Mouse (Mus musculus) heart, adult 2 months (tissue): ENCODE measurements around the gene Arf1.

ENCODE experiments used
- EP300 ChIP-seq: fragments of 200-500 bp; IDR thresholded peaks from 2 replicates; pipeline ENCODE4 v1.6.1; 2011; ENCODE audit warnings: low read depth, low read length, control low read depth; ENCODE audit not compliant: insufficient read depth
- POLR2A ChIP-seq: fragments of 200-500 bp; IDR thresholded peaks from 2 replicates; pipeline ENCODE4 v1.6.1; 2011; ENCODE audit warnings: mild to moderate bottlenecking, low read depth, low read length, control low read depth; ENCODE audit not compliant: insufficient read depth

DNA sequence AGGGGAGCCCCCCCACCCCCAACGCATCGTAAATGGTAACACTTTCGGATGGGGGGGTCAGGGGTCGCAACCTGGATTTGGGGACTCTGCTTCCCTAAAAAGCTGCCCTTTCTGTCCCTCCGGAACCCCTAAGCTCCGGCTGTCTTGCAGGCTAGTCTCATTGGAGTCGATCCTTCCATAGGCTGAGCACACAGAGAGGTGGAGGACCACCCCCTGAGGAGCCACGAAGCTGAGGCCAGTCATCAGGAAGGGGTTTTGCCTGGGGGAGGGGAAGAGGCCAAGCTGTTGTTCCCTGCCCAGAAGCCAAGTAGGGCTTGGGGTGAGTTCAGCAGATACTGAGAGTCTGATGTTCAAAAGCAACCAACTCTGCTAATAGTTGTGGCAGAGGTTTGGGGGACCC, 36.5 kb upstream of the Arf1 start:
- TF ChIP-seq EP300 = no peak
- TF ChIP-seq POLR2A = no peak
